Mouse (Mus musculus) cerebellum, postnatal 25 days (tissue): ENCODE measurements at regions not wholly inside any gene's neighbourhood (a gene's known extent, or its start where the extent isn't known, plus 50 kb on each side); places are given as distances from the start of the nearest gene placed in this dataset.

Source experiments
- DNase-seq, 2 experiments: peaks; one replicate each; pipeline ENCODE4 v3.0.0; 2021; ENCODE audit warnings: mixed read lengths in 2 of 2

DNA sequence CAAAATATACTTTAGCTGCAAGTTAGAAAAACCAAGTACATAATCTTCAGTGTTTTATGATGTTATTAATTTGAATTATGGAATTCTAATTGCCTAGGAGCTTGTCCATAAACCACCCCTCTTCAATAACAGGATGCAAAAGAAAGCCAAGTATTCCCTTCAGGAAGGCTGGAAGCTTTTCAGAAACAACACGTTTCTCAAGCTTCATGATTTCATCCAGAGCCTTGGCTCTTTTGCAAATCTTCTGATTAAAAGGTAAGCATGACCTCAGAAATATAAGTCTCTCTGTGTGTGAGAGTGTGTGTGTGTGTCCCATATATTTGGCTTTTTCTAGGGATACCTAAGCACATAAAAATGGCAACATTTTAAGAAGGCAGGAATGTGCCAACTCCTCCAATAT lies 570.0 kb downstream of the Gm11232 start:
- DNase-seq: no peak

DNA sequence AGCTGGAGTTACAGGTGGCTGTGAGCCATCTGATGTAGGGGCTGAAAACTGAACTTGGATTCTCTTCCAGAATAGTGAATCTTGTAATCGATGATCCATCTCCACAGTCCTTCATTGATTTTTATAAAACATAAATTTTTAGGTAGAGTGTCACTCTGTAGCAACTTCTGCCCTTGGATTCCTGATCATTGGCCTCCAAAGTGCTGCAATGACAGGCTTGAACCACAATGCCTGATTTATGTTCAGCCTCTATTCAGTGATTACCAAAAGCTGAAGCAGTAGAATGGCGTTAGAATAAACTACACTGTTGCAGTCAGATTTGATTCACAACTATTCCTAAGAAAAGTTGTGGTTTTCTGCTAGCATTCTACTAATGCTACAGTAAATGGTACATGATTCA lies 580.1 kb downstream of the Gm11232 start:
- no peak for DNase-seq

DNA sequence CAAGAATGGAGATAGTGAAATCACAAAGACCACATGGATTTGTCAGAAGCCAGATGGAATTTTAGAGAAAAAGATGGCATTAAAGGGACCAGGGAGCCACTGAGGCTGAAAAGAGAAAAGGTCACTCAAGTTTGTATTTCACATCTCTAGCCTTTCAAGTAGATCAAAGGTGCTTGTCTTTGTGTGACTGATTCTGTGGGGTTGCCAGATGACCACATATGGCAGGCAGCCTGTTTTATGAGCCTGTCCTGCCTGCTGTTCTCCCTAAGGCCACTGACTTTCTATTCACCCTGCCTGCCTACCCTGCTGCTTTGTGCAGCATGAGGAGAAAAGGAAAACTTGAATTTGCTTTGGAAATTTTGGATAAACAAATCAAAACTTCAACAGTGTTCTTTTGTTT lies 592.0 kb downstream of the Gm11232 start:
- DNase-seq: peak in 1 of 2 experiments; percentile 2

DNA sequence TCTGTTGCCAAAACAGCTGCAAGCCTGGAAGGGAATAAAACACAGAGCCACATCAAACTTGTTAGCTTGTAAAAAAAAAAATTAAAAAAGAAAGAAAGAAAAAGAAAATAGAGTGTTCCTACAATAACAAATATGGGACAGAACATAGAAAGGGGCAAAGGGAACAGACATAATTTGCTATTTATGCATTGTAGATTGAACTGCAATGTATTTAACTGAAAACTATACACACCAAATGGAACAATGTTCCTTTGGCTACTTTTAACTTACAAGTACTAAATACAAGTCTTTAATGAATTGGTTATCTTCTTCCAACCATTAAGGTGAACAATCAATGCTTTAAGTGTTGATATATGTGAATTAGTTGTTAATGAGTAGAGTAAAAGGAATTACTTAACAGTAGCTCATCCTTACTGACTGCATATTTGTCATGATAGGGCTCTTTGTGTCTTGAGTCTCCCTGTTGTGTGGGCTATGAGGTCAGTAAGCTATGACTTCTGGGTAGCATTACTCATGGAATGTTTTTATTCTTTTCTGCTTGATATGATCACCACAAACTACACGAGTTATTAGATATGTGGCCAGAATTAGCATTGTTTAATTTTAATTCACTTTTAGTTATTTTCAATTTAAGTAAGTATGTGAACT lies 597.0 kb upstream of the Megf9 start:
- no peak for DNase-seq

DNA sequence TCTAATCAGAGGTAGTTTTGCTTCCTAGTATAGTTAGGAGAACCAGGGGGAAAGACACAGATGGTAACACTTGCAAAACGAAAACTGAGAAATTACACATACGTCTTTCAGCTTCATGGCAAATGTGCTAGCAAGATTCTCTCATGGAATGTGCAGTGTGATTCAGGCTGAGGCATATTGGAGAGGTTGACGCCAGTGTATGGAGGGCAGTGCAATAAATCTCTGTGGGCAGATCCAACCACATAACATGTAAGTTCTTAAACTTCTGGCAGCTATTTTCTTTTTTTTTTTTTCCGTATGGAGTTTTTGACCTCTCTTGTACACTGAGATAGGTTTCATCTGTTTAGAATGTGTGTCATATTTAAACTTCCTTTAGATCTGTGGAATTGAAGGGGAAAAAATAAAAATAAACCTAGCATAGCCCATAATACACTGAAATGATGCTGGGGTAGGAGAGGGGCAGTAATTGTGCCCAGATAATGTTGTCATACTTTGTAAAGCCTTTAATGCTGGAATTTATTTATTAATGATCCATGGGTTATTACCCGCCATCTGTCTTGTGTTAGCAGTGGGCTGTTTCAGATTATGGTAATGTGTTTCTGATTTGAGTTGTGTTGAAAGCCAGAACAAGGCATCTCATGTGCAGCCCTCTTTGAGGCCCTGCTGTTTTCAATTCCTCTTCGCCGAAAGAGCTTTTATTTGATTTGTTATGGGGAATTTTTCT lies 596.3 kb upstream of the Megf9 start:
- no peak for DNase-seq

DNA sequence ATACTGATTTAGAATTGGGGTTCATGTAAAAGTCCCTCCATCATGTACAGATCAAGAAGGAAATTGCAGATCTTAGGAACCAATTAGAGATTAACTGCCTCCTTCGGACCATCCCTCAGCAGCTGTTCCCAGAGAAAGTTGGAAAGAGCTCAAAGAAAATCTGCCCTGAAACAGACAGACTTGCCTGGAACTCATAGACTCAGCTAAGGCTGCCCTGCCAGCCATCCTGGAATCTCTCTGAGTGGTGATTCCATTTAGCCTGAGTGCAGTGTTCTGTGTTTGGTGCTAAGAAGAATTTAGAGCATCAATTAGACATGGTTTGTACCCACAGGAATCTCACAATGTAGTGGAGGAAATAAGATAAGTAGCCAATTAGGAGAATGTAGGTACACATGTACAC lies 594.5 kb upstream of the Megf9 start:
- DNase-seq: no peak
